Mouse (Mus musculus): ENCODE results near the gene Prr15l.
A peak's percentile ranks its signal among the peaks of the same experiment; 100 is the strongest.

Prr15l gene

DNA sequence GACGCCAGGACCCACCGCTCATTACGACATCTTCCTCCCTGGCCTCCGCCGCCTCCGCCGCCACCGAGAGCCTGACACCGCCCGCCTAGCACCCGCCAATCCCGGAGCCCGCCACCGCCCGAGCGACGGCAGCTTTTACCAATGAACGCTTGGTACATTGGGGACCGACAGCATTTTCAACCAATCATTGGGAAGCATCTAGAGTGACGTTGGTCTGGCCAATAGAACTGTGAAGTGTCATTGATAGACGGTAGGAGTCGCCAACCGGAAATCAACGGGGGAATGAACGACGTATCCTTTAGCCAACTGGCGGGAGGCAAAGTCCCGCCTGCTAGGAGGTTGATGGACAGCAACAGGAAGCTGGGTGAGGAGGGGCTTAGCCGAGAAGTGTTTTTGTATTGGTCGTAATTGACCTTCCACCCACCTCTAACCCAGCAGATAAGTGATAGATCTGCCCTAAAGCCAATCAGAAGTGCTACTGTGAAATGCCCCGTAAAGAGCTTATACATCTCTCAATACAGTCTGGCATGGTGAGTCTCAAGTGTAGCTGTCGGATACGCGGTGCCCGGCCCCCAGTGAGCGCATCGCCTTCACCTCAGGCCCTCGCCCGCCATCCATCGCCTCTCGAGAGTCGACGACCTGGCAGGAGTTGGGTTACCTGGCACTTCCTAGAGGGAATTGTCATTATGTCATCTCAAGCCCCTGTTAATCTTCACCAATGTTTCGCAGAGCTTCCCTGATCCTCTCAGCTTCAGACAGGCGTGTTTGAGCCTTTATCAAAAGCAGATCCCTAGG is 49.9 kb downstream of the Prr15l start:
- peak; percentile 98 for DNase-seq (ENCODE audit: low spot score)

DNA sequence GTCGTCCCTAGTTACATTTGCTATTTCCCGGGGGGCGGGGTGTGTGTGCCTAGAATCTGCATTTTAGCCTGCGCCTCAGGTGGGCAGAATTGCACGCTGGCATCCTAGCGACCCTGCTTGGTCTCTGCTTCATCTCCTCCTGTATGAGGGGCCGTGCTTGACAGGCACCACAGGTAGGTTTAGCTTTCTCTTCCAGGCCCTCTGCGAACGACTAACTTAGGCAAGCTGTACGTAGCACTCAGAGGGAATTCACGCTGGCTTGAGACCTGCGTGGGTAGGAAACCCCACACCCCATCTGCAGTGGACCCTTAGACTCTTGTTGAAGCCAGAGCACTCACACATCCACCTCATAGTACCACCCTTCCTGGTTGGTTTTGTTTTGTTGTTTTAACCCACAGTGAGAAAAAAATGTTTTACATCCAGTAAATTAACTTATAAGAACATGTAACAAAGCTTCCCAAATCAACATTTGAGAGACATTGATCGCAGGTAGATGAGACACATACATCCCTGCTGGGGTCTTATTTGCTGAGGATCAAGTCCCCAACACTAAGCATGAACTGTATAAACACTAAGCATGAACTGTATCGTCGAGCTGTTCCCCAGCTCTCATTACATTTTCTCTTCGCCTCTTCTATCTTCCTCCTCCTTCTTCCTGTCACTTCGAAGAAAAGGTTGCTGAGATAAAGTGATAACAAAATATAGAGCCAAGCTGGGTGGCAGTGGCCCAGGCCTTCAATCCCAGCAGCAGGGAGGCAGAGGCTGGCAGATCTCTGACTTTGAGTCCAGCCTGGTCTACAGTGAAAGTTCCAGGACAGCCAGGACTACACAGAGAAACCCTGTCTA is 50.7 kb downstream of the Prr15l start:
- DNase-seq (ENCODE audit: low spot score): no peak

DNA sequence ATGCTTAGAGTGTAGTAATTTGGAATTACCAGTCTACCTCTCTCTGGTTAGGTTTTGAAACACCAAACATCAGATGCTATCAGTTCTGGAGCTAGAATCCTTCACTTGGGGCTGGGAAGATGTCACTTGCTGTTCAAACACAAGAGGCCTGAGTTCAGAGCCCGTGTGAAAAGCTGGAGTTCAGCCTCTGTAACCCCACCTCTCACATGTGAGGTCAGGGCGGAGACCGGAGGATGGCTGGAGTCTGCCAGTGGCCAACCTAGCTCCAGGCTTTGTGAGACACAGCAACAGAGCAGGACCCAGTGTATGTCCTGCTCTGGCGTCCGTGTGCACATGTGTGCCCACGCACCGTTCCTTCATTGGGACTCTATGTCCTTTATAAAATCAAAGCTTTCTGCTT is 51.4 kb downstream of the Prr15l start:
- DNase-seq (ENCODE audit: low spot score): no peak

DNA sequence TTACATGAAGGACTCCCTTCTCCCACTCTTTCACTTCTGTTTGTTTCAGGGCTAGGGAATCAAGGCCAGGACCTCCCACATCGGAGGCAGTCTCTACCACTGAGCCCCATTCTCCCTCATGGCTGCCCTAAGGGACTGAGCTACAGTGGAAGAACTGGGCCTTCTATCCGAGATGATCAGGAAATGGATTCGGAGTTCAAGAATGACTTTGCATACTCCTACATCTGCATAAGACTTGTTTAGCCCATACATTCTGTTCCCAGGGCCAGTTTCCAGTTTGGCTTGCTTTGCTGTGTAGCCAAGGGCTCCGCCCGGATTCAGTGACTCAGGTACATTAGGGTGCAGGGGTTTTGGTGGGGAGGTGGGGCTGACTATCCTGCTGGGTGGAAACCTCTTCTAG is 52.1 kb downstream of the Prr15l start:
- DNase-seq (ENCODE audit: low spot score): no peak

DNA sequence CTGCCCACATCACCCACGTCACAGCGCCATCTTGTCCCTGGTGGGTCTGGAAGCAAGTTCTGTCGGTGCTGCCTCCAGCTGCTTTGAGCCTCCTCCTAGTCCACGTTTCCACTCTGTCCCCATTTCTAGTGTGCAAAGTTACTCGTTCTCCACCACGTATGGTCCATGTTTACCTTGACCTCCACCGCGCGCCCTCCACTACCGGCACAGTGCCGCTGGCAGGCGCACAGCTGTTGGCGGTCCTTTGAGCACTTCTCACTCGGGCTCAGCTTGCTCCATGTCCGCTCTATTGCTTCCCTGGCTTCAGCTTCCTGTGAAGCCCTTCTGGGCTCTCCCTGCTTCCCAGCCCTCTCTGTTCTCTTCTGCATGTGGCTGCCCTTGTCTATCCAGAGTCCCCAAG is 53.6 kb downstream of the Prr15l start:
- DNase-seq (ENCODE audit: low spot score): no peak

DNA sequence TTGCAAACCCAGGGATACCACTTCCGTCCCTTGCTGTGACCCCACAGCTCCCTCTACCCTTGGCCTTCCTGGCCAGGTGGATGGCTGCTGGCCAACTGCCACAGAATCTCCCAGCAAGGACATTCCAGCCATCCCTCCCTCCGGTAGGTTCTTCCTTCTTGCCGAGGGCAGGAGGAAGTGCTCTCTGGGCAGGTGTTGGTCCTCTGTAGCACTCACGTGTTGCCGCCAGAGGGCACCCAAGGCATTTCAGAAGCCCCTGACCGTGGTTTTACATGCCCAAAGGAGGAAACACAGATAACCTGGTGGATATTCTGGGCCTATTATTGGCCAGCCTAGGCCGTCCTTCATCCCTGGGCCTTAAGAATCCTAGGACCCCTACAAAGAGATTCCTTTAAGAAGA is 54.5 kb downstream of the Prr15l start:
- DNase-seq (ENCODE audit: low spot score): peak; percentile 72

DNA sequence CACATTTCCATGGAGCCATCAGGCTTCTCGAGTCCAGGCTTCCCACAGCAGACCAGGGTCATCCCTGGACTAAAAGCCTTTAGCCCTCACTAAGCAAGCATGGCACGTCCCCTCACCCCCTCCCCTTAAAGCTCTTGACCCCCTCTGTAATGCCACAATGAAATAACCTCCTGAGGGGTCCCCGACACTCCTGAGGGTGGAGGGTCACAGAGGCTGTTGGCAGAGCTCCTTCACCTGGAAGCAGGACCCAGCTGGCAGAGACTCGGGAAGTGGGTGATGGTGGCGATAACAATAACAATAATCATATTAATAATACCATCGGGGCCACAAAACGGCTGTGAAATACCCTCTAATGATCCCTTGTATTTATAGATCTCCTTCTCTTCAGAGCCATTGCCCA is 55.0 kb downstream of the Prr15l start, which contains the start of gene Sp2:
Gene Sp2, minus strand, starts transcription at position 101 of the 400 bp plus-strand sequence.
- no peak for DNase-seq (ENCODE audit: low spot score)

DNA sequence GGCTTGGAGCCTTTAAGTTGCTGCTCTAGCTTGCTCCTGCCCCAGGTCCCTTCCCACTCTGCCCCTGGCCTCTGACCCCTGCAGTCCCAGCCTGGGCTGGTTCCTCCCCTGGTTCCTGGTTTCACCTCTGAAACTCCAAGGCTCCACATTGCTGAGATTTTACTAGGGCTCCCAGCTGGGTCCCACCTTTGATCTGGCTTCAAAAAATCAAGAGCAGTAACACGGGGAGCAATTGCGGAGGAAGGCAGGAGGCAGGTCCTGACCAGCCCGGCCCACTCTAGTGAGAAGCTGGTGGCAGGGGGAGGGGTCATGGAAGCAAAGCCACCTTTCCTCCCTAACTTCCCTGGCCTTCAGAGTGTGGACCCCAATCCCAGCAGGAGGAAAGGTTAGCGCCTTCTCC is 57.0 kb downstream of the Prr15l start:
- no peak for DNase-seq (ENCODE audit: low spot score)

DNA sequence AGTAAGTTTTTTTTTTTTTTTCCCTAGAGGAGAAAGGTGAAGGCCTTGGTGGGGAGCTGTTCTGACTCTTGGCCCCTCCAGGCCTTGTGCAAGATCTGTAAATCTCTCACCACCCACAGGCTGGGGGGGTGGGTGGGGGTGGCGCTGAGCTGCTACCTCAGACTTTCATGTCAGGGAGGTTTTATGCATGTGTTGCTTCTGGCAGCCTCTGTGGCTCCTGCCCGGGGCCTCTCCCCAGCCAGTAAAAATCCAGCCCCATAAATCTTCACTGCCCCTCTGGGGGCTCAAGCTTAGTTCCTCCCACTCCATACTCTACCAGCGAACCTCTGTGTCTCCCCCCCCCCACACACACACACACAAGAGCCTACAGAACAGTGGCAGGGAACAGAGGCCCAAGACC is 58.6 kb downstream of the Prr15l start:
- DNase-seq (ENCODE audit: low spot score): no peak
